Mouse (Mus musculus) spleen, postnatal 36 days (tissue): ENCODE data around the gene Arhgap19.

Experiments
- DNase-seq, 2 experiments: peaks; one replicate each; pipeline ENCODE4 v3.0.0; 2022; ENCODE audit warnings: low spot score in 2 of 2, mixed read lengths in 1 of 2

The Arhgap19 gene

GRCm38 (mm10) chr19:41831718-41832391 is 30.0 kb upstream of the Arhgap19 start:
- no peak for DNase-seq

GRCm38 (mm10) chr19:41831101-41831570 is 29.3 kb upstream of the Arhgap19 start:
- no peak for DNase-seq

DNA sequence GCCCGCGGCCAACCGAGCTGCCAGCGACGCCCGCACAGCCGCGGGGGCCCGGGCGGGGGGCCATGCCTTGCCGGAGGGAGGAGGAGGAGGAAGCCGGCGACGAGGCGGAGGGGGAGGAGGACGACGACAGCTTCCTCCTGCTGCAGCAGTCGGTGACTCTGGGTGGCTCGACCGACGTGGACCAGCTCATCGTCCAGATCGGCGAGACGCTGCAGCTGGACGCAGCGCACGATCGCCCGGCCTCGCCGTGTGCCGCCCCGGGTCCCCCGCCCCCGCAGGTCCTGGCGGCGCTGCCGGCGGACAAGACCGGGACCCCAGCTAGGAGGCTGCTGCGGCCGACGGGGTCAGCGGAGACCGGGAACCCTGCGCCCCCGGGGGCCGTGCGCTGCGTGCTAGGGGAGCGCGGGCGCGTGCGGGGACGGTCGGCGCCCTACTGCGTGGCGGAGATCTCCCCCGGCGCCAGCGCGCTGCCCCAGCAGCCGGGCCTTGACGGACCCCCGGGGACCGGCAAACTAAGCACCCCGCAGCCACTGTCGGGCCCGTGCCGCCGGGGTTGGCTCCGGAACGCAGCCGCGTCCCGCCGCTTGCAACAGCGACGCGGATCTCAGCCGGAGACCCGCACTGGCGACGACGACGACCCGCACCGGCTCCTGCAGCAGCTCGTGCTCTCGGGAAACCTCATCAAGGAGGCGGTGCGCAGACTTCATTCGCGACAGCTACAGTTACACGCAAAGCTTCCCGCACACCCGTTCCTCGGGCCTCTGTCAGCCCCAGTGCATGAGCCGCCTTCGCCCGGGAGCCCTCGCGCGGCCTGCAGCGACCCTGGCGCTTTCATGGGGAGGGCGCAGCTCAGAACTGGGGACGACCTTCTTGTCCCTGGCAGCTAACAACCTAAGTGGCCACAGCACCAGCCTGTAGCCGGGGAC is 28.5 kb upstream of the Arhgap19 start:
- peak; percentile 80 to 84 for DNase-seq

- peak; percentile 85 to 87 for DNase-seq
These were observed 27.7 kb upstream of the Arhgap19 start, which contains the start of gene Frat1 for GRCm38 (mm10) chr19:41829381-41830105. TSS of gene Frat1 (plus strand) at chr19:41829970.

DNA sequence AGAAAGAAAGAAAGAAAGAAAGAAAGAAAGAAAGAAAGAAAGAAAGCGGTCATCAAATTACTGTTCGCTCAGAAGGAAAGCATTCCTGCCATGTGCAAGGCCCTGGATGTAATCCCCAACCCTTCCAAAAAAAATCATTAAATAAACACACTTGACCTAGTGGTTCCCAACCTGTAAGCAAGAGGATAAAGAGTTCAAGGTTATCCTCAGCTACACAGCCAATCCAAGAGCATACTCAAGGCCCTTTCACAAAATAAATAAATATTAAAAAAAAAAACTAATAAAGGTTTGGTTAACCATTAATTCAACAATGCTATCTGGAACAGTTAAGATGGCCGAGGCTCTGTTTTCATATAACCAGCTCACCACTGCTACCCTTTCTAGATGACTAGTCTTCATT is 27.1 kb upstream of the Arhgap19 start:
- DNase-seq, result no peak

DNA sequence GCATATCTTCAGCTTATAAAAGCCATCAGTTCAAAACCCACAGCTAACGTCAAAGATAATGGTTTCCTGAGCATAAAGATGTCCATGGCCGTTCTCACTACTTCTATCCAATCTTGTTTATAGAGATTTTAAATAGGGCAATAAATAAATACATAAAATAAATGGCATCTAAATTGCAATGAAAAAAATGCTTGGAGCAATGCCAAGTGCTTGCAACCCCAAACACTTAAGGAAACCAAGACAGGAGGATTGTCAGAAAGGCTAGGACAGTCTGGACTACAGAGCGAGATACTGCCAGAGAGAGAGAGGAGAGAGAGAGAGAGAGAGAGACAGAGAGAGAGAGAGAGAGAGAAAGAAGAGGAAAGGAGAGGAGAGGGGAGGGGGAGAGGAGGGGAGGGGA is 24.7 kb upstream of the Arhgap19 start:
- no peak for DNase-seq

DNA sequence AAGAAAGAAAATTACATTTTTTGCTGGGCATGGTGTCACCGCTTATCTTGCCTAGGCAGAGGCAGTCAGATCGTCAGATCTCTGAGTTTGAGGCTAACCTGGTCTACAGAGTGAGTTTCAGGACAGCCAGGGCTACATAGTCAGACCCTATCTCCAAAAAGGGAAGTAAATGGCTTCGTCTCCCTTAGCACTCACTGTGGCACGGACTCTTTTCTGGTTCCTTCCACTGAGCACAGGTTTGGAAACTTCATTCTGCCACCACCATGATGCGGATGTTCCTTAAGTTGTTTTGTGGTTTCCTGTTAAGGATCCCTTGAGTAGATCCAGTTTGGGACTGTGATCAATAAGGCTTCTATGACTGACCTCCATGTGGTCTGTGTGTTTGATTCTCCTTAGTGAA is 23.1 kb upstream of the Arhgap19 start:
- no peak for DNase-seq

DNA sequence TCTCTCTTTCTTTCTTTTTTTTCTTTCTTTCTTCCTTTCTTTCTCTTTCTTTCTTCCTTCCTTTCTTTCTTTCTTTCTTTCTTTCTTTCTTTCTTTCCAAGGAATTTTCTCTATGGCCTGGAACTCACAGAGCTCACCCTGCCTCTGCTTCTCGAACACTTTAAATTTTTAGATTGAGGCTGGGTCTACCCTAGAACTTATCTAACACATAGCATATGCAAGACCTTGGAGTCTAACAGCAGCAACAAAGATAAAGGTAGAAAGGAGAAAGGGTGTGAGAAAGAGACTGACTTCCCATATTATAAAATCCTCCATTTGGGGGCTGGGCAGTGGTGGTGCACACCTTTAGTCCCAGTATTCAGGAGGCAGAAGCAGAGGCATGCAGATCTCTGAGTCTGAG is 20.7 kb upstream of the Arhgap19 start:
- DNase-seq, result no peak

DNA sequence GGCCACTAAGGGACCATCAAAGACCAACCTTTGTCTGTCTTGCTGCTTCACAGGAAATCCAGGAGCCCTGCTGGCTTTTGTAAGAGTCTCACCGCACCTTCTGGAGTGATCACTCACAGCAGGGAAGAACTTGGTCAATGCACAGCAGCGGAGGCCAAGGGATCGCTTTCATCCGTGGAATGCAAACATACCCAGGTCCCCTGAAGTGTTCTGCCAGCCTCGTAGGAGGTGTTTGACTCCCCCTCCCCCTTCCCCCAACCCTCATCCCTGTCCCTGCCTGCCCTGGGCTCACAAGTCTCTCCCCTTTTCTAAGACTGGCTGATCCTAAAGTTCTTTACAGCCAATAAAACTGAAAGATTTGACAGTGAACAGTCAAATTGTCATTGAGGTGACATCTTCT is 19.6 kb upstream of the Arhgap19 start:
- no peak for DNase-seq

DNA sequence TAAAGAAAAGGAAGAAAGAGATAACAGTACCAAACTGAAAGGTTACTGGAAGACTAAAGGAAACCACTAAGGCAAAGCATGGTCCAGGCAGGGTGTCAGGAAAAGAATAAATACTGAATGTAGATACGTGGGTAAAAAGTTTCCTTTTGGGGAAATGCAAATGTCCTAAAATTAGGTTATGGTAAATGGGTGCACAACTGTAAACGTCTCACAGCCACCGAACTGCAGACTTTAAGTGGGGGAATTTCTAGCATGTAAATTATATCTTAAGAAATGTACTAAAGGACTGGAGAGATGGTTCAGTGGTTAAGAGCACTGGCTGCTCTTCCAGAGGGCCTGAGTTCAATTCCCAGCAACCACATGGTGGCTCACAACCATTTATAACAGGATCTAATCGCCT is 16.9 kb upstream of the Arhgap19 start:
- peak in 1 of 2 experiments; percentile 36 for DNase-seq

DNA sequence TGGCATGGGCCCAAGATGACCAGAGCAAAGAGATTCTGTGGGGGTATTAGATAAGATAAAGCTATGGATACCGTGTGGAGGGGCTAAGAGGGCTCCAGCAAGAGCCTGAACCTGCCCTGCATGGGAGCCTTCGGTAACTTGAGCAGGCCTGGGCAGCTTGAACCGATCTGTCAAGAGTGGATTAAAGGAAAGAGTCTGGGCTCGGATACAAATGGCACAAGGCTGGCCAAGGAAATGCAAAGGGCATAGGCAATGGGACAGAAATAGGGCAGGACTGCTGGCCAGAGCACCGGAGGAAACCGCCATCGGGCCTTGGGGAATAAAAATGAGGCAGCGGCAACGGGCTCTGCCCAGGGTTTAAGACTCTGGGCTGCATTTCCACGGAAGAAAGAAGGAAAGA is 15.5 kb upstream of the Arhgap19 start:
- no peak for DNase-seq

GRCm38 (mm10) chr19:41816915-41817314 is 15.1 kb upstream of the Arhgap19 start:
- DNase-seq, result no peak

DNA sequence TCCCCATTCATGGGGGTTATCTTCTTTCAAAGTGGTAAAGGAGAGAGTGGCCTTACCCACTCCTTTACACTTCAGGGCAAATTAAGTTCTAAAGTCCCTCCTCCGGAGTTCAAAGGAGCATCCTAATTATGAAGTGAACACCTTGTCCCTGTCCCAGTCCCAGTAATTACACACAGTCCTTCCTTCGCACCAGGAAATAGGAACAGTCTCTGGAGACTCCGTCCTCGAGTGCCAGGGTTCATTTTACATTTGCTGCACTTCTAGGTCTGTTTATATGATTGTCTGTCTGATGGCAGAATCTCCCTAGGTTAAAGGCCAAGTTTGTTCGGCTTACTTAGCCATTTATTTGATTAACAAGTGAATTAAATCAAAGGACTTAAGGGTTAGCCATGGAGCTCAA is 14.6 kb upstream of the Arhgap19 start:
- no peak for DNase-seq

DNA sequence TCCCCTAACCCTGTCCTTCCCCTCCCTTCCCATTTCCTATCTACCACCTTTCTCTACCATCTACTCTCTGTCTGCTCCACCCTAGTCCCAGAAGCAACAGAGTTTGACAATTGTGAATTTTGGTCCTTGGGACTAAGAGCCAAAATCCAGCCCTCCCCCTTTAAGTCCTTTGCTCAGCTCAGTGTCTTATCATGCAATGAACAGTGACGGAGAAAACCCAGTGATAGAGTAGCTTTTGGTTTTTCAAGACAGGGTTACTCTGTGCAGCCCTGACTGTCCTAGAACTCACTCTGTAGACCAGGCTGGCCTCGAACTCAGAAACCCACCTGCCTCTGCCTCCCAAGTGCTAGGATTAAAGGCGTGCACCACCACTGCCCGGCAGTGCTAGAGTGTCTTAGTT is 11.5 kb upstream of the Arhgap19 start:
- no peak for DNase-seq

GRCm38 (mm10) chr19:41812525-41812924 is 10.7 kb upstream of the Arhgap19 start:
- DNase-seq, result no peak

GRCm38 (mm10) chr19:41810074-41810473 is 8.2 kb upstream of the Arhgap19 start:
- DNase-seq, result no peak

DNA sequence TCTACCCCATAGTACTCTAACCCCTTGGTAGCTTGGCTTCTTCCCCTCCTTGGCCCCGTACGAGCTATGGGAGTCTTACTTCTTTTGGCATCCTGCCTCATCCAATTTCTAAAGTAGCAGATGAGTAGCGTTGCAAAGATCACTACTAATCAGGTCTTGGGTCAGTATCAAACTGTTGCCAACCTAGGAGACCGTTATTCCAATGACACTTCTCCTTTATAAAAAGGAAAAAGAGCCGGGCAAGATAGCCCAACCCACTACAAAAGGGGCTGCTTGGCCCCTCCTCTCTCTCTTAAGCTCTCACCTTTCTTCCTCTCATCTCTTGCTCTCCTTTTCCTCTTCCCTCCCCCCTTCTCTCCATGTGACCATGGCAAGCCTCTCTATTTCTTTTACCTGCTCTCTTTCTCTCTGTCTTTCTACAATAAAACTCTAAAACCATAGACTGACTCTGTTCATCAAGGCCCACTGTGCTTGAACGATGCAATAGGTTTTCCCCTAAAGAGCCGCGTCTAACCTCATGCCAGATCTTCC is 6.3 kb upstream of the Arhgap19 start:
- no peak for DNase-seq

DNA sequence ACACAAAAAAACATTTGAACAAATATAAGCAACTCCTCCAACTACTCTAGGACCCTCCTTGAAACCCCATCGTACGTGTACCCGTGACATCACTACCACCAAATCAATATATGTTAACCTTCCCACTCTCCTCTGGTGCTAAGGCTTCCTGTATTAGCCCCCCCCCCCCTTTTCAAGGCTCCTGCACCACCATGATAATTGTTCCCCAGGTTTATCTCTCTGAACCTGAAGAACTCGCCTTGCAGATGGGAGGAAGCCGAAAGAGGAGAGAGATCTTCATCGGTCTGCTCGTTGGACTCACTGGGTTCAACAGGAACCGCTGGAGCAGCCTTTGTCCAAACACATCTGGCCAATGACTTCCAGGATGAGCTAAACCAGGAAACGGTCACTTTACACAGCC is 5.7 kb upstream of the Arhgap19 start:
- no peak for DNase-seq

GRCm38 (mm10) chr19:41805831-41806230 is 4.0 kb upstream of the Arhgap19 start:
- no peak for DNase-seq

DNA sequence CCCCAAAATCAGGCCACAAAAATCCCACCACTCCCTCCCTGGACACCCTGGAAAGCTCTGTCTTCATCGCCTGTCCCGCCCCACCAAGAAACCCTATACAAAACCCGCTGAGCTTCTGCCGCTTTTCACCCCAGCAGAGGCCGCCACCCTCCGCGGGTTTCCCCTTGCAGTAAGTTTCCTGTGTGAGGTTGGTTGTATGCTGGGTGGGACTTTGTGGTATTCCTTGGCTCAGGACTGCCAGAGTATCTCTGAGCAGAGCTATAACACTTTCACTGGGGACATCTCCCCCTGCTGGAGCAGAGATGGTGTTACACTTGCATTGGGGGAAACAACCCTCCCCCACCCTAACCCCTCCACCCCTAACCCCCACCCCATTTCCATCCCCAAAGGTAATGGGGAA is 1.5 kb upstream of the Arhgap19 start:
- peak; percentile 61 to 69 for DNase-seq

GRCm38 (mm10) chr19:41800986-41801741 is 683 bp downstream of the Arhgap19 start:
- DNase-seq, result no peak
